In genomic region chr11:93044998-93045397, GRCm38 (mm10) we compare ENCODE assay signal across 15 mouse cellular contexts. TPM values are rescaled to one million over a fixed set of nuclear protein-coding genes. Genes with fewer than 3 reads are reported as not detected.
A peak's percentile ranks its signal among the peaks of the same experiment; 100 is the strongest.
DNase-seq lines count a peak whose midpoint lies in the region; ATAC-seq lines count a peak whose summit lies in the region.
"Had no signal": no experiment of that assay in that cellular context is flagged by ENCODE, and none has a peak within 500 bp of the region (broad histone marks: within the 10 kb centered on the region; RNA-seq: fewer than 3 reads in every experiment).

No protein-coding gene starts in this region.

- DNase-seq in cerebellum, adult 11 months, result no peak
- DNase-seq in layer of hippocampus, adult 9-11 months, result peak; percentile 29
- DNase-seq in layer of hippocampus, postnatal 25 days (ENCODE audit: extremely low spot score in 1 of 2, low spot score in 1 of 2), result no peak
- peak; percentile 6 to 13 for DNase-seq in layer of hippocampus, postnatal 10 days (ENCODE audit: low spot score in 2 of 2)
- peak; percentile 5 for DNase-seq in right cerebral cortex, postnatal 14 days
- DNase-seq in adrenal gland, postnatal 4 days (ENCODE audit: low spot score in 2 of 2), result no peak
- DNase-seq in ovary, adult 18-20 months (ENCODE audit: low spot score), result no peak
- DNase-seq: liver; lung, adult 2 months had no signal

- ATAC-seq in cerebellum, adult (ENCODE audit: insufficient number of reproducible peaks, low FRiP score, low TSS enrichment), result peak; percentile 26; the same call in 1 of the 2 replicates
- ATAC-seq: forebrain, embryonic 16.5 days had no signal

RNA-seq across cellular contexts. Expression of gene Car10, which starts 52.8 kb away (rescaled TPM):
- total RNA-seq in layer of hippocampus, postnatal 25 days (2021), result 10 to 100 TPM; 28.7 to 32.3 TPM
- total RNA-seq in layer of hippocampus, postnatal 10 days (2021), result 10 to 100 TPM; 27.5 to 28.1 TPM
- total RNA-seq in adrenal gland, postnatal 4 days (2021), result 1 to 10 TPM; 1.4 to 1.9 TPM
- total RNA-seq: CH12.LX; granulocyte monocyte progenitor cell, adult 5-6 weeks; megakaryocyte progenitor cell, adult 5-6 weeks; monocyte, adult 5-6 weeks had no signal

Comparison
In these comparisons a context has a peak if more than half of its experiments do, and no peak if none do; other contexts are left out.
1. DNase-seq: peak in layer of hippocampus, adult 9-11 months (single experiment), layer of hippocampus, postnatal 10 days (2 of 2) and right cerebral cortex, postnatal 14 days (single experiment); none in cerebellum, adult 11 months (single experiment), layer of hippocampus, postnatal 25 days (0 of 2), adrenal gland, postnatal 4 days (0 of 2) and ovary, adult 18-20 months (single experiment).
2. RNA of gene Car10, which starts 52.8 kb away (total RNA-seq): 28.7 to 32.3 TPM in layer of hippocampus, postnatal 25 days and 27.5 to 28.1 TPM in layer of hippocampus, postnatal 10 days; 1.4 to 1.9 TPM in adrenal gland, postnatal 4 days; every median in the first group is over 4 times any median in the second.